Mouse (Mus musculus): ENCODE results near the gene Gm20388. TPM values are rescaled to one million over a fixed set of nuclear protein-coding genes. Genes with fewer than 3 reads are reported as not detected.

Gene Gm20388
- polyA plus RNA-seq, 2 experiments, result 8.5 TPM; not detected in 1

GRCm38 (mm10) chr8:121290547-121290946, 1379.9 kb downstream of the Gm20388 start:
- ATAC-seq (ENCODE audit: insufficient read depth) (no peak), DNase-seq (ENCODE audit: low read depth in 3 of 3, low spot score in 3 of 3) (no peak)
- Histone ChIP-seq H3K4me1 (replicated peaks; ENCODE audit: control insufficient read depth in 2 of 2, insufficient read depth in 2 of 2, low read length in 1 of 2) (no peaks in the 10 kb centered on the region), H3K27me3 (ENCODE audit: control insufficient read depth, insufficient read depth, low read length) (no peaks in the 10 kb centered on the region), H3K9me3 (ENCODE audit: control insufficient read depth, low read length) (no peaks in the 10 kb centered on the region), H3K4me3 (ENCODE audit: insufficient read depth in 1 of 2, low read depth in 2 of 2, low read length in 2 of 2) (no peak overlapping the region), H3K4me2 (ENCODE audit: low read depth) (no peak overlapping the region), H3K9ac (replicated peaks) (no peak overlapping the region), H3K27ac (no peak overlapping the region), H3K36me3 (replicated peaks; ENCODE audit: control insufficient read depth, insufficient read depth, low read depth) (no peaks in the 10 kb centered on the region)
- no peak for TF ChIP-seq EP300 (IDR thresholded peaks at IDR 0.05; ENCODE audit: low read depth)
- no peak for TF ChIP-seq CTCF (IDR thresholded peaks at IDR 0.05; ENCODE audit: low read depth)
- WGBS (ENCODE audit: insufficient replicate concordance), result 72% methylated on average over 17 of the region's 17 CpGs

- H3K27me3 ChIP-seq (ENCODE audit: control insufficient read depth, insufficient read depth, low read length), result no peaks in the 10 kb centered on the region
- H3K9ac ChIP-seq (replicated peaks), result no peak overlapping the region
- TF ChIP-seq EP300 (IDR thresholded peaks at IDR 0.05; ENCODE audit: low read depth) (no peak), CTCF (IDR thresholded peaks at IDR 0.05; ENCODE audit: low read depth) (no peak)
- 59% methylated on average over 10 of the region's 10 CpGs for WGBS (ENCODE audit: insufficient replicate concordance)
- DNase-seq (ENCODE audit: low read depth in 3 of 3, low spot score in 3 of 3) (no peak), ATAC-seq (ENCODE audit: insufficient read depth) (no peak)
- no peaks in the 10 kb centered on the region for H3K4me1 ChIP-seq (replicated peaks; ENCODE audit: control insufficient read depth in 2 of 2, insufficient read depth in 2 of 2, low read length in 1 of 2)
- no peak overlapping the region for H3K4me2 ChIP-seq (ENCODE audit: low read depth)
- no peaks in the 10 kb centered on the region for H3K36me3 ChIP-seq (replicated peaks; ENCODE audit: control insufficient read depth, insufficient read depth, low read depth)
- H3K4me3 ChIP-seq (ENCODE audit: insufficient read depth in 1 of 2, low read depth in 2 of 2, low read length in 2 of 2), result no peak overlapping the region
- H3K27ac ChIP-seq, result no peak overlapping the region
- no peaks in the 10 kb centered on the region for H3K9me3 ChIP-seq (ENCODE audit: control insufficient read depth, low read length)
These were observed 1382.8 kb downstream of the Gm20388 start for GRCm38 (mm10) chr8:121293418-121293817.

GRCm38 (mm10) chr8:121294234-121295108, 1383.8 kb downstream of the Gm20388 start:
- Histone ChIP-seq H3K27me3 (ENCODE audit: control insufficient read depth, insufficient read depth, low read length) (no peaks in the 10 kb centered on the region), H3K4me1 (replicated peaks; ENCODE audit: control insufficient read depth in 2 of 2, insufficient read depth in 2 of 2, low read length in 1 of 2) (no peaks in the 10 kb centered on the region), H3K4me2 (ENCODE audit: low read depth) (no peak overlapping the region), H3K4me3 (ENCODE audit: insufficient read depth in 1 of 2, low read depth in 2 of 2, low read length in 2 of 2) (no peak overlapping the region), H3K27ac (no peak overlapping the region), H3K36me3 (replicated peaks; ENCODE audit: control insufficient read depth, insufficient read depth, low read depth) (no peaks in the 10 kb centered on the region), H3K9ac (replicated peaks) (no peak overlapping the region), H3K9me3 (ENCODE audit: control insufficient read depth, low read length) (no peaks in the 10 kb centered on the region)
- DNase-seq (ENCODE audit: low read depth in 3 of 3, low spot score in 3 of 3), result no peak
- ATAC-seq (ENCODE audit: insufficient read depth), result no peak
- 38% methylated on average over 29 of the region's 29 CpGs for WGBS (ENCODE audit: insufficient replicate concordance)
- TF ChIP-seq EP300 (IDR thresholded peaks at IDR 0.05; ENCODE audit: low read depth) (no peak), CTCF (IDR thresholded peaks at IDR 0.05; ENCODE audit: low read depth) (no peak)

- H3K36me3 ChIP-seq (replicated peaks; ENCODE audit: control insufficient read depth, insufficient read depth, low read depth), result no peaks in the 10 kb centered on the region
- H3K4me1 ChIP-seq (replicated peaks; ENCODE audit: control insufficient read depth in 2 of 2, insufficient read depth in 2 of 2, low read length in 1 of 2), result no peaks in the 10 kb centered on the region
- H3K27me3 ChIP-seq (ENCODE audit: control insufficient read depth, insufficient read depth, low read length), result no peaks in the 10 kb centered on the region; the same call in 1 of the 2 replicates
- ATAC-seq (ENCODE audit: insufficient read depth) (no peak), DNase-seq (ENCODE audit: low read depth in 3 of 3, low spot score in 3 of 3) (no peak)
- no peak for TF ChIP-seq CTCF (IDR thresholded peaks at IDR 0.05; ENCODE audit: low read depth)
- no peak for TF ChIP-seq EP300 (IDR thresholded peaks at IDR 0.05; ENCODE audit: low read depth)
- WGBS (ENCODE audit: insufficient replicate concordance), result 59% methylated on average over 7 of the region's 7 CpGs
- no peaks in the 10 kb centered on the region for H3K9me3 ChIP-seq (ENCODE audit: control insufficient read depth, low read length)
- H3K27ac ChIP-seq, result no peak overlapping the region
- no peak overlapping the region for H3K4me3 ChIP-seq (ENCODE audit: insufficient read depth in 1 of 2, low read depth in 2 of 2, low read length in 2 of 2)
- no peak overlapping the region for H3K4me2 ChIP-seq (ENCODE audit: low read depth)
- no peak overlapping the region for H3K9ac ChIP-seq (replicated peaks)
These were observed 1385.4 kb downstream of the Gm20388 start for GRCm38 (mm10) chr8:121296082-121296481.

GRCm38 (mm10) chr8:121296597-121296996, 1386.0 kb downstream of the Gm20388 start:
- TF ChIP-seq EP300 (IDR thresholded peaks at IDR 0.05; ENCODE audit: low read depth) (no peak), CTCF (IDR thresholded peaks at IDR 0.05; ENCODE audit: low read depth) (no peak)
- WGBS (ENCODE audit: insufficient replicate concordance), result 50% methylated on average over 5 of the region's 5 CpGs

More at GRCm38 (mm10) chr8:121296597-121296996, 1386.0 kb downstream of the Gm20388 start:
- no peak overlapping the region for H3K4me3 ChIP-seq (ENCODE audit: insufficient read depth in 1 of 2, low read depth in 2 of 2, low read length in 2 of 2)
- H3K4me2 ChIP-seq (ENCODE audit: low read depth), result no peak overlapping the region
- H3K9ac ChIP-seq (replicated peaks), result no peak overlapping the region
- H3K27me3 ChIP-seq (ENCODE audit: control insufficient read depth, insufficient read depth, low read length), result no peaks in the 10 kb centered on the region; the same call in 1 of the 2 replicates
- H3K4me1 ChIP-seq (replicated peaks; ENCODE audit: control insufficient read depth in 2 of 2, insufficient read depth in 2 of 2, low read length in 1 of 2), result peaks cover 0 to 2% of the 10 kb centered on the region in 2 experiments; a peak in 2 of 4 replicates
- no peaks in the 10 kb centered on the region for H3K36me3 ChIP-seq (replicated peaks; ENCODE audit: control insufficient read depth, insufficient read depth, low read depth)
- no peak for DNase-seq (ENCODE audit: low read depth in 3 of 3, low spot score in 3 of 3)
- no peaks in the 10 kb centered on the region for H3K9me3 ChIP-seq (ENCODE audit: control insufficient read depth, low read length)
- no peak overlapping the region for H3K27ac ChIP-seq
- ATAC-seq (ENCODE audit: insufficient read depth), result no peak

All from liver, embryonic 14.5 days (tissue).